Mouse (Mus musculus) cortical plate, adult 2 months (tissue): ENCODE measurements around the gene Tet1.

Experiments used
- CTCF ChIP-seq: fragments of 200-500 bp; IDR thresholded peaks from 2 replicates; pipeline ENCODE4 v1.5.1; 2011; ENCODE audit warnings: mild to moderate bottlenecking, control low read depth, low read length; ENCODE audit not compliant: insufficient read depth; ENCODE audit errors: extremely low read depth
- POLR2A ChIP-seq: fragments of 200-500 bp; IDR thresholded peaks from 2 replicates; pipeline ENCODE4 v1.6.1; 2011; ENCODE audit warnings: mild to moderate bottlenecking, low read length, control low read depth; ENCODE audit not compliant: insufficient read depth; ENCODE audit errors: extremely low read depth

DNA sequence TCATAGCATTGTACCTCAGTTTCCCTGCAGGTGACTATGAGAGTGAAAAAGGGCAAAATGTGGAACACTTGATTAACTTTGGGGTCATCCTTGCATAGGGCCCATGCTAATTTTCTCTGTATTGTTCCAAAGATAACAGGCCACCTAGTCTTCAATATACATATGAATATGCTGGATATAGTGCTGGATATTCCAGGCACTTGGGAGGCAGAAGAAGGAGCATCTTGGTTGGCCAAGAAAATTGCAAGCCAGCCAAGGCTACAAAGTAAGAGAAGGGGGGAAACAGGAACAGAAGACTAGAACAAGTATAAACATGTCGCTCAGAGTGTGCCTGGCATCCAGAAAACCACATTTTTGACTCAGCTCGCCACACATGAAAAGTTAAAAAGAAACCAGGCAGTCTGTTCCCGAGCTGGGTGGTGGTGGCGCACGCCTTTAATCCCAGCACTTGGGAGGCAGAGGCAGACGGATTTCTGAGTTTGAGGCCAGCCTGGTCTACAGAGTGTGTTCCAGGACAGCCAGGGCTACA is 15.4 kb downstream of the Tet1 start:
- no peak for TF ChIP-seq CTCF
- TF ChIP-seq POLR2A: no peak
